Mouse (Mus musculus) duodenum, adult 2 months (tissue): Measurements from ENCODE around the gene Junb. TPM values are rescaled to one million over a fixed set of nuclear protein-coding genes. Genes with fewer than 3 reads are reported as not detected.

ENCODE experiments used
- polyA plus RNA-seq: library from polyadenylated mRNA; depleted of rRNA; stranded (reverse); fragments of >200 nt; gene quantifications from 2 replicates; pipeline ENCODE4 v1.2.3, GENCODE M21; 2012; ENCODE audit warnings: low replicate concordance; rRNA removed

Gene Junb
- polyA plus RNA-seq, result 133 and 294 TPM in 2 replicates

GRCm38 (mm10) chr8:84978248-84978940, at the start of gene Junb:
Gene Junb, minus strand, starts transcription at chr8:84978718.

GRCm38 (mm10) chr8:85026670-85027515, 48.4 kb upstream of the Junb start, which contains the start of gene Trir:
Gene Trir, plus strand, starts transcription at chr8:85026823.

DNA sequence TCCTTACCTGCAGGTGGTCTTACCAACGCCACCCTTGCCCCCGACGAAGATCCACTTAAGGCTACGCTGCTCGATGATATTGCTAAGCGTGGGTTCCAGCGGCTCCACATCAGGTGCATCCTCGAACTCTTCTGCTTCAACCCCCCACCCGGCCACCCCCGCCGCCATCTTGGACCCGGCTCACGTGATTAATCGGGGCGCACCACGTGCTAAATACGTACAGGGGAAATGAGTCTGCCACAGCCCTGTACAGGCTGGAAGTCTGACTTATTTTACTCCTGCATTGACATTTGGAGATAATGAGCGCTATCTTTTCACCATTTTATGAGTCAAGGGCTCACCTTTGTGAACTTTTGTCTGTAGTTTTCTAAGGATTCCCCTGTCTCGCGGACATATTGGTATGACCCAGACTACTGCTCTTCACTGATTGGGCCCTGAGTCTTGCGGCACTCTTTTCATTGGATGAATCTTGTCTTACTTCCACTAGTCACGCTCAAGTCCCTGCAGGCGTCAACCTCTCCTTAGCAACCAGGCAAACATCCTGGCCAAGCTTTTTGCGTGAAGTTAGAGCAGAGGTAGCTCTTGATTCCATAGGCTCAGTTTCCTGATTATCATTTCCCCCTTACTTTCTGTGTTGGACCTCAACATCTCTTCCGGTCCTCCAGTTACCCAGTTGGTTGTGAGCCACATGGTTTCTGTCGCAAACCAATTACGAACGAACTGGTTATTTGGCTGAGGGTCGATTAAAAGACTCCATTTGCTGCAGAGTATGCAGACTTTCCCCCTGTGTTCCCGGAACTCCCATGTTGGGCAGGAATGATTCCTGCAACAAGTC, 46.8 kb upstream of the Junb start, which contains the start of gene Asna1:
TSS of gene Asna1 (minus strand) at position 184 of the 835 bp plus-strand sequence.

GRCm38 (mm10) chr8:85014431-85014830, 35.9 kb upstream of the Junb start, which contains the start of gene Best2:
Gene Best2, minus strand, starts transcription at chr8:85014531.

DNA sequence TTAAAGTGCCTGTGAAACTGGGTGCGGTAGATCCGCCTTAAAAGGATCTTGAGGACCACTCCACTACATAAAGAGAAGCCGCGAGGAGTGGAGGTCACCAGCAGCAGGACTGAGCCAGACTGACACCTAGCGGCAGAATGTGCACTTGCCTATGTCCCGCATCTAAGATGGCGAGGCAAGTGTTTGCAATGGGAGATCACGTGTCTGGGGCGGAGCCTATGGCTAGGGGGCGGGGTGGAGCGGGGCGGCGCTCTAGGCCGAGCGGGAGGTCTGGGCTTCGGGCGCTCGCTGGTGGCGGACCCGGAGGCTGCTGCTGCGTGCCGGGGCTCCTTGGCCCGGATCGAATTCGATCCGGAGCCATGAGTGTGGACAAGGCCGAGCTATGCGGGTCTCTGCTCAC, 11.8 kb upstream of the Junb start, which contains the start of gene Hook2:
TSS of gene Hook2 (plus strand) at position 255 of the 400 bp plus-strand sequence.

DNA sequence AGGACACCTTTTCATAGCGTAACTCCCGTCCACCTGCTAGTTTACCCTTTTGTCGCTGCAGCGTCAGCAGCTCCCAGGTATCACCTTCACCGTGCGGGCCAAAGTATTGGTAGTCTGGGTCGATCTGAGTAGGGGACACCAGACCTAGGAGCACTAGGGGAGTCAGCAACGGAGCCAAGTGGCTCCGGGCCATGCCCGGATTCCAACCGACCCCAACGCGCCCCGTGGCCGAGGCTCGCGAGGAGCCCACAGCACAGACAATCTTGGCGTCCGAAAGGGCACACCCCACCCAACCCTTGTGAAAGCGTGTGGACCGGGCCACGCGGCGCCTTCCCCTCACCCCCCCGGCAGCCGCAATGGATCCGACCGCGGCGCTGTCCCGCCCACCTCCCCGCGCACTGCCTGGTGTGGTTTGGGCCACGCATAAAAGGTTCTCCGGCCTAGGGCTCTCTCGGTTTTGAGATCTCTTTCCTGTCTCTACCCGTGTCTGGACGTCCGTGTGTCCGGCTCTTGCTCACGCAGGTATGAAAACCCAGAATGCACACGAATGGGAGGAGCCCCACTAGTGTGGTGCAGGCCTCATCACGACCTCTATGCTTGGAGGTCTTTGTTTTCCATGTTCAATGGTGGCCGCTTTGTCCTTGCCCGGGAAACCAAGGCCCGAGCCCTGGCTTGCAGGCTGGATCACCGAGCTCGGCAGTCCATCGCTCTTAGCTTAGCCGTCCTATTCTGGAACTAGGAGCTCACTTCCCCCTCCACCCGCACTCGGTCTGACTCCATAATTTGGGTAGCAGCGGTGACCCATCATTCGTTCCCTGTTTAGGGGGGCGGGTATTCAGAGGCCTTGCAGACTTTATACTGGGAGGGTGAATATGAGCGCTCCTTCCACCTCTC, 9.0 kb downstream of the Junb start, which contains the start of the genes Gm49661, Prdx2 and Rnaseh2a:
TSS of gene Gm49661 (minus strand) at position 193 of the 894 bp plus-strand sequence.
TSS of gene Prdx2 (plus strand) at position 347 of the 894 bp plus-strand sequence.
TSS of gene Rnaseh2a (minus strand) at position 527 of the 894 bp plus-strand sequence.

GRCm38 (mm10) chr8:84946528-84947240, 31.8 kb downstream of the Junb start, which contains the start of gene Rtbdn:
Gene Rtbdn, plus strand, starts transcription at chr8:84946991.

GRCm38 (mm10) chr8:84936962-84937546, 41.5 kb downstream of the Junb start, which contains the start of gene Mast1:
Gene Mast1, minus strand, starts transcription at chr8:84937359.

Other genes starting within 250 kb of the Junb start
- 21.9 and 35.0 TPM in 2 replicates for gene Nfix, start 178.4 kb downstream of the Junb start, polyA plus RNA-seq
- gene Dand5, start 155.9 kb downstream of the Junb start, polyA plus RNA-seq, result 2.0 and 2.1 TPM in 2 replicates
- 45.9 and 171 TPM in 2 replicates for gene Gadd45gip1, start 147.2 kb downstream of the Junb start, polyA plus RNA-seq
- gene Rad23a, start 138.1 kb downstream of the Junb start, polyA plus RNA-seq, result 56.0 and 74.1 TPM in 2 replicates
- 101 and 112 TPM in 2 replicates for gene Calr, start 131.8 kb downstream of the Junb start, polyA plus RNA-seq
- gene Farsa, start 121.7 kb downstream of the Junb start, polyA plus RNA-seq, result 28.8 and 32.6 TPM in 2 replicates
- 0.37 and 0.95 TPM in 2 replicates for gene Syce2, start 106.6 kb downstream of the Junb start, polyA plus RNA-seq
- gene Gcdh, start 84.8 kb downstream of the Junb start, polyA plus RNA-seq, result 105 and 276 TPM in 2 replicates
- gene Klf1, start 76.8 kb downstream of the Junb start, polyA plus RNA-seq, result 0.46 and 0.56 TPM in 2 replicates
- 4.7 and 4.8 TPM in 2 replicates for gene Dnase2a, start 70.2 kb downstream of the Junb start, polyA plus RNA-seq
- gene Mast1, start 41.4 kb downstream of the Junb start, polyA plus RNA-seq, result 0.50 and 0.84 TPM in 2 replicates
- 0.12 and 0.13 TPM in 2 replicates for gene Rtbdn, start 31.7 kb downstream of the Junb start, polyA plus RNA-seq
- 0.79 TPM in 1 of 2 replicates, not detected in the other for gene Gm49661, start 9.3 kb downstream of the Junb start, polyA plus RNA-seq
- gene Prdx2, start 9.1 kb downstream of the Junb start, polyA plus RNA-seq, result 72.5 and 105 TPM in 2 replicates
- 22.7 and 28.7 TPM in 2 replicates for gene Rnaseh2a, start 9.0 kb downstream of the Junb start, polyA plus RNA-seq
- gene Hook2, start 11.9 kb upstream of the Junb start, polyA plus RNA-seq, result 46.1 and 61.0 TPM in 2 replicates
- not detected in 2 replicates for gene Best2, start 35.8 kb upstream of the Junb start, polyA plus RNA-seq
- 72.4 and 89.7 TPM in 2 replicates for gene Asna1, start 46.6 kb upstream of the Junb start, polyA plus RNA-seq
- 54.2 and 119 TPM in 2 replicates for gene Trir, start 48.1 kb upstream of the Junb start, polyA plus RNA-seq
- gene Tnpo2, start 58.2 kb upstream of the Junb start, polyA plus RNA-seq, result 17.4 and 29.4 TPM in 2 replicates
- 69.0 and 116 TPM in 2 replicates for gene Fbxw9, start 81.3 kb upstream of the Junb start, polyA plus RNA-seq
- 1.2 TPM in 1 of 2 replicates, not detected in the other for gene Gm5741, start 89.3 kb upstream of the Junb start, polyA plus RNA-seq
- 46.2 and 54.2 TPM in 2 replicates for gene Dhps, start 93.0 kb upstream of the Junb start, polyA plus RNA-seq
- gene Wdr83os, start 102.0 kb upstream of the Junb start, polyA plus RNA-seq, result 74.0 and 95.6 TPM in 2 replicates
- gene Wdr83, start 102.6 kb upstream of the Junb start, polyA plus RNA-seq, result 18.6 and 23.1 TPM in 2 replicates
- 31.4 and 36.6 TPM in 2 replicates for gene Man2b1, start 104.6 kb upstream of the Junb start, polyA plus RNA-seq
- gene Zfp791, start 144.4 kb upstream of the Junb start, polyA plus RNA-seq, result 0.13 and 0.21 TPM in 2 replicates
- not detected in 2 replicates for gene Cks1brt, start 173.2 kb upstream of the Junb start, polyA plus RNA-seq
- gene Olfr371, start 247.3 kb upstream of the Junb start, polyA plus RNA-seq, result not detected in 2 replicates